Mouse (Mus musculus): ENCODE results near the gene Slc16a8.

DNA sequence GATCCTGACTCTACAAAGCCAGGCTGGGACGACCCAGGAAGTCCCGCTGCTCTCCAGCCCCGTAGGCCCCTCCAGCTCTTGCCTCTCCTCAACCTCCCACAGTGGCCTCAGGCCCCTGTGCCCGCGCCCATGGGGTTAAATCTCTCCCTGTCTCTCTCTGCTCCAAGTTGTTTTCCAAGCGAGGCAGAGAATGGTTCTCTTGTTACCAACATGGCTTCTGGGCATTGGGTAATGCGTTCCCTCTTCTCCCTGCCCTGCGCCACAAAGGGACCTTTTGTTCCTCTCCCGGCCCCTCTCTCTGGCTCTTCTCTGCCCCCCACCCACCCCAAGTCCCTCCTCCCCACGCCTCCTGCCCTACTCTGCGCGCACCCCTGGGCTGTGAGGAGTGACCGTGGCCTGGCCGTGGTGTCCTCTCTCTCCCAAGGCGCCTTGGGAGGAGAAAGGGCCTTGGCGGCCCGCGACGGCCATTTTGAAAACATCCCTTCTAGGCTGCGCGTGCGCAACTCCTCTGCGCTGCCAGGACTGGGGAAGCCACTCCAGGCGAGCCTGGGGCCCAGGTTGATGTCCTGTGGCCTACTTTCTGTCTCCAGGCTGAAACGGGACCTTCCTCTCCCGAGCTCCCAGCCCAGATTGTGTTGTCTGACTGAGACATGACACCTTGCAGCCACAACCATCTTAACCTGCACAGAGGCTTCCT, 41.7 kb downstream of the Slc16a8 start:
- TF ChIP-seq CTCF (conservative IDR thresholded peaks at IDR 0.05; ENCODE audit: low read length) (no peak), POU5F1 (IDR thresholded peaks at IDR 0.05; ENCODE audit: borderline replicate concordance, low read length) (no peak)
